Mouse (Mus musculus) forelimb bud, embryonic 11.5 days (tissue): ENCODE results near the gene Rp9.
"Not testable (repeated sequence)": the region's sequence is repeated elsewhere in the genome, so short reads cannot be mapped to it uniquely, and the experiment has no call there.

Experiments
- DNase-seq: peaks from one replicate; pipeline ENCODE4 v3.0.0-alpha.2; 2012; ENCODE audit warnings: low read depth, low spot score

The Rp9 gene

DNA sequence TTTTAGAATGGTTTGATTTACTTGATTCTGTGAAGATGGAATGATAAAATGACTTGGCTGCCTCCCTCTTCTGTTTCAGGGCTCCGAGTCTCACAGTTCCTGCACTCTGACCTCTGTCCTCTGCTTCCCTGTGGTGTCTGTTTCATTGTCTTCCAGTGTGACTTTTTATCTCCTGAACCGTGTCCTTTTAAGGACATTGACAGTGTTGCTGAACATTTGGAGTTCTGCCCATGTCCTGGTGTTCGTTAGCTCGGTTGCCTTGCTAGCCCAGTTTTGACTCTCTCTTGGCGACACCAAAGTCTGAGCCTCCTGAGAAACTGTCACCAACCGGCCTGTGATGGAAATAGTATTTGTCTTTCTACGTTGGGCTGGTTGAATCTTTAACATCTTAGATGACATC, 49.1 kb downstream of the Rp9 start:
- DNase-seq, result no peak

DNA sequence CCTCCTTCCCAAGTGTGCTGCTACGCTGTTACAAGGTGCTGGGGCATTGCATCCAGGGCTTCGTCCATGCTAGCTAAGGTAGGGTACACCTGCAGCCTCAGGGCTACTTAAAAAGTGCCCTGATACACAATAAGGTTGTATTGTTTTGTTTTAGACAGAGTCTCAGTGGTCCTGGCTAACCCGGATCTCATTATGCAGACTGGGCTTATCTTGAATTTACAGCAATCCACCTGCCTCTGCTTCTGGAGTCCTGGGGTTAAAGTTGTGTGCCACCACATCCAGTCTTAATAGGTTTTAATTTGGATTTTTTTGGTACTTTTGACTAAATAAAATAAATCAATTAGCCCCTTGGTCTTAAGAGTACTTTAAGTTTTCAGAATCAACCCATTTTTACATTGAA, 49.7 kb downstream of the Rp9 start:
- DNase-seq, result no peak

DNA sequence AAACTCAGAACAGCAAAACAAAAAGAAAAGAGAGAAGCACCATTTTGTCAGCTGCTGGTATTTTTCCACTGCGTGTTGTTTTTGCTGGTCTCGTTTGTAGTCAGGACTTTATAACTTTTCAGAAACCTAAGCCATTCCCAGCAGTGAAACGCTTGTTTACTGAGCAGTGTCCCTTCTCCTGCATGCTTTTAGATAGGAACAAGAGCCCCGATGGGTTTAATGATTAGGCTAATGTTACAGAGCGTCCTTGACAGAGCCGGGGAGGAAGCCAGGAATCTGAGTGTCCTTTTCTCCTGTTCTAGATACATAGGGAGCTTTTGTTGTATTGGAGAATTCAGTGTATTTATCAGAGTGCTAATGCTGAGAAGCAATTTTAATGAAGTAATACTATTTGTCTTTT, 52.0 kb downstream of the Rp9 start:
- DNase-seq, result no peak

DNA sequence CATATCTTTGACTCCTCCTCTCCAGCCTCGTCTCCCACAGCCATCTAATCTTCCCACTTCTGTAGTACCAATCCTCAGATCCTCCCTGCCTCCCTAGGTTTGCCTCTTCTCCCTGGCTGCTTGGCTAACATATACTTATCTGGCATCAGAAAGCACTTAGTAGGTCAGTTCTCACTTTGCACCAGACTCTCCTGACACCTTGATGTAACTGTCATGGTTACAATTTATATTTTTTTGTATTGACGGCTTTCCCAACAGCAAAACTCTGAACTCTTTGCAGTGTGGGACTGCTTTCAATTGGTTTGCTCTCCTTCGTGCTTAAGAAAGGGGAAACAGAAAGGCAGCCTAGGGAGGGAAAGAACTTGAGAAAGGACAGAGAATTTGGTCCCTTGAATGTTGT, 53.4 kb downstream of the Rp9 start:
- DNase-seq, result no peak

DNA sequence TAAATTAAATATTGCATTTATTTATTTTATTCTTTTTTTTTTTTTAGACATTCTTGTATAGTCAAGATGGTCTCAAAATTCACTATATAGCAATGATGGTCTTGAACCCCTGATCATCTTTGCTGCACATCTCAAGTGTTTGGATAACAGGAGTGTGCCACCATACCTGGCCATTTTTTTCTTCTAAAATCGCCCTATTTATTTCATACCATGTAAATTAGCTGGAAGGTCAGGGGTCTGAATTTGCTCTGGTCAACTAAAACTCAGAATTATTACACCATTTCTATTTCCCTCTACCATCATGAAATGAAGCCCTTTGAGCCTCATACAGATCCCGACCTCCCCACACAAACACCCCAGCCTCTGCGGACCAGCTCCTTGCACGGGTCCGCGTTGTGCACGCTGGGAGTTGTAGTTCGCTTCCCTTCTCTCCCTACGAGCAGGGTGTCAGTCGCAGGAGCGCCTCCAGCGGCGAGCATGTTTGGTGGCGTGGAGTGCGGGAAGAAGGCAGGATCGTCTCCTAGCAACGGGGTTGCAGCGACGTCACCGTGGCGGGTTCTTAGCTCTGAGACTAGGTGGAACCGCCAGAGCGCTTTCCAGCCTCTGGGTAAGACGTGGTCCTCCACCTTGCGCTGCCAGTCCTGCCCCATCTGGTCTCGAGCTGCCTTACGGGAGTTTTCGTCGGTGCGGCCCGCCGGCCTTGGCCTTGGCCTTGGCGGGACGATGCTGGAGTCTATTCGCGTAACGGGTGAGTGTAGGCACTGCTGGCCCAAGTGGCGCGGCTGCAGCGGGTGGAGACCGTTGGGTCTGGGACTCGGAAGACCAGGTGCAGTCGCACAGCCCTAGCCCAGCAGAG, 58.3 kb downstream of the Rp9 start, which contains the start of gene 9530077C05Rik:
Gene 9530077C05Rik, plus strand, starts transcription at position 512 of the 856 bp plus-strand sequence.
- peak; percentile 97 for DNase-seq

DNA sequence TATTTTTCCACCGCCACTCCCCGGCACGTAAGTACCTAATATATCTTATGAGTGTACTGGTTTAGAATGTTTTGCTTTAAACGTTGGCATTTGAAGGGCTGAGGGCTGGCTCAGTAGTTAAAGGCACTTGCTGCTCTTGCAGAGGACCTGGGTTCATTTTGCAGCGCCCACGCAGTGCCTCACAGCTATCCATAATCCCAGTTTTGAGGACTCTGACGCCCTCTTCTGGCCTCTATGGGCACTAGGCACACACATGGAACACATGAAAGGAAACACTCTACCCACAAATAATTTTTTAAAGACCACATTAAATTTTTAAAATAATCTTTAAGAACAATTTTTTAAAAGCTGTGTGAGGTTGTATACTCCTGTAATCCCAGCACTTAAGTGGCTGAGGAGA, 60.0 kb downstream of the Rp9 start:
- no peak for DNase-seq

DNA sequence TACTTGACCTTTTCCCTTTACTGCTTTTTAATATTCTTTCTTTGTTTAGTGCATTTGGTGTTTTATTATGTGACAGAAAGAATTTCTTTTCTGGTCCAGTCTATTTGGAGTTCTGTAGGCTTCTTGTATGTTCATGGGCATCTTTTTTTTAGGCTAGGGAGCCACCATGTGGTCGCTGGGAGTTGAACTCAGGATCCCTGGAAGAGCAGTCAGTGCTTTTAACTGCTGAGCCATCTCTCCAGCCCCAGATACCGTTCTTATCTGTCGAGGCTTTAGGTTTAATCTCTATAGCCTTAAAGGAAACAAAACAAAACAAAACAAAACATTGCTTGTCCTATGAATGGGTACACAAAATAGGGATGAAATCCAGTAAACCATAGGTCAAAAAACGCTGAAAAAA, 61.2 kb downstream of the Rp9 start:
- not testable (repeated sequence) for DNase-seq

DNA sequence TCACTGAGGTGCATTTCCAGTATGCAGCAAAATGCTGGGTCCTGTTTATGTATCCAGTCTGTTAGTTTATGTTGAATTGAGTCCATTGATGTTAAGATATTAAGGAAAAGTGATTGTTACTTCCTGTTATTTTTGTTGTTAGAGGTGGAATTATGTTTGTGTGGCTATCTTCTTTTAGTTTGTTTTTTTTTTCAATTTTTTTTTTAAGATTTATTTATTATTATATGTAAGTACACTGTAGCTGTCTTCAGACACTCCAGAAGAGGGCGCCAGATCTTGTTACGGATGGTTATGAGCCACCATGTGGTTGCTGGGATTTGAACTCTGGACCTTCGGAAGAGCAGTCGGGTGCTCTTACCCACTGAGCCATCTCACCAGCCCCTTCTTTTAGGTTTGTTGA, 61.9 kb downstream of the Rp9 start:
- DNase-seq, result not testable (repeated sequence)

DNA sequence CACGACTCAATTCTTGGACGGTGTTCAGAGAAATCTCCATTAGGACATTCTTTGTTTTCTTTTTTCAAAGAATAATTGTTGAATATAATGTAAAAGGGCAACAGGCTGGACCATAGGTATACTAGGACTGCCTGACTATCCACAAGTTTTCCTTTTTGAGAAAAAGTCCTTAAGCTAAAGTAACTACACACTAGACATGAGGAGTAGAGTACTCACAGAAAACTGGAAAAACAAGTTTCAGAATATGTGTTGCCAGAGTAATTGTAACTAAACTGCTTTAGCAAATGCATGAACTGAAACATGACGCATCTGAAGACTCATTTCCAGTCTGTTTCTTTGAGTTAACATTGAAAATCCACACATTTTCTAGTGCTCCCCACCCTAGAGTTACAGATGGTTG, 64.1 kb downstream of the Rp9 start:
- no peak for DNase-seq

DNA sequence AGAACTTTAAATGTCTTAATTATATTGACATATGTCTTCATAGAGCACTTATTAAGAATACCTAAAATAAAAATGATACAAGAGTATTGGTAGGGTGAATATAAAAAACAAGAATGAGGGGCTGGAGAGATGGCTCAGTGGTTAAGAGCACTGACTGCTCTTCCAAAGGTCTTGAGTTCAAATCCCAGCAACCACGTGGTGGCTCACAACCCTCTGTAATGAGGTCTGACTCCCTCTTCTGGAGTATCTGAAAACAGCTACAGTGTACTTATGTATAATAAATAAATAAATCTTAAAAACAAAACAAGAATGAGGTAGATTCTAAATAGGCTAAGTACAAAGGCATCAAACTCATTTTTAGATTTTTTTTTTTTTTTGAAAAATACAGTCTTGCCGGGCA, 66.0 kb downstream of the Rp9 start:
- not testable (repeated sequence) for DNase-seq

DNA sequence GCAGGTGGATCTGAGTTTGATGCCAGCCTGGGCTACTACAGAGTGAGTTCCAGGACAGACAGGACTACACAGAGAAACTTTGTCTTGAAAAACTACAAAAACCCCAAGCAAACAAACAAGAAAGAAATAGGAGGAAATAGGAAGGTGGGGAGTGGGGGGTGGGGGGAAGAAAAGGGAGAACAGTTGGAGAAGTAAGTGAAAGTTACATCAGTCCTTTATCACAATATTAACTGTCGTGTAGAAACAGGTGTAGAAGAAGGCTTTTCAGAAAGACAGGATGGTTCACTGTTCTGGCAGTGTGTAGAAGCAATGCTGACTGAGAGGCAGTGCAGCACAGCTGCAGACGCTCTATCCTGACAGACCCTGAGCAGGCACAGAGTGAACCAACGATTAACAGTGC, 66.6 kb downstream of the Rp9 start:
- DNase-seq, result no peak

DNA sequence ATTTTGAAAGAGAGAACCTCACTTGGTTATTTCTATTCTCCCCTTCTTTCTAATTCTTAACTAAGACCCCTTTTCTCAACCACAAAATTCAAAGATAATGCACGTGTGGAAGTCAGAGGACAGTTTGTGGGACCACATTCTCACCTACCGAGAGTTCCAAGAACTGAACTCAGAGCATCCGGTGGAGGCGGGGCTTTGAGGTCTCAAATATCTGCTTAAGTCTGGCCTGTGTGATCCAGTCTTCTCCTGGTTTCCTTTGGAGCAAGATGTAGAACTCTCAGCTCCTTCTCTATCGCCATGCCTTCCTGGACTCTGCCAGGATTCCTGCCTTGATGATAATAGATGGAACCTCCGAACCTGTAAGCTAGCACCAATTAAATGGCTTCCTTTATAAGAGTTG, 67.5 kb downstream of the Rp9 start:
- no peak for DNase-seq

DNA sequence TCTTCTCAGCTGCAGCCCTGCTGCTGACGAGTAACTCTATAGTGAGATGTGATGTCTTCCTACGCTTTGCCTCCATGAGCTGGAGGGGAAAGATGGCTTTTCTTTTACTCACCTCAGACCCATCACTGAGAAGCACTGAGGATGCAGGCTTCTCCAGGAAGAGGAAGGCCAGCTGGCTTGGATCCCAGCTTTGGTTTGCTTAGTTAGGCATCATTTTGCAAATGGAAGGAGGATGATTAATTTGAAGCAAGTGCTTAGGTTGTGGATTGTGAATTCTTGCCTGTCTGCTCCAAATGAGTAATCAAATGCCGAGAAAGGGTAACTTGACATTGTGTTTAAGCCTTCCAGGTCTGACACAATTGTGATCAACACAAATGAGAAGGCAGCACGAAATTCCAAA, 70.5 kb downstream of the Rp9 start:
- no peak for DNase-seq

DNA sequence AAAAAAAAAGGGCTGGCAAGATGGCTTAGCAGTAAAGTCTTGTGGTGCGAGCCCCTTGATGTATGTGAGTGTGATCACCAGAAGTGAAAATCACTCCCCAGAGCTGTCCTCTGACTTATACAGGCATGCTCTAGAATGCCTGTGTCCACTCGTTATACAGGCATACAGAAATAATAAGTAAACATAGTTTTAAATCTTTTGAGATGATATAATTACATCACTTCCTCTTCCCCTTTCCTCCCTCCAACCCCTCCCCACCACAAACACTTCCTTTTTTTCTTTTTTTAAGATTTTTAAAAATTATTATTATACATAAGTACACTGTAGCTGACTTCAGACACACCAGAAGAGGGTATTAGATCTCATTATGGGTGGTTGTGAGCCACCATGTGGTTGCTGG, 74.8 kb downstream of the Rp9 start:
- no peak for DNase-seq

DNA sequence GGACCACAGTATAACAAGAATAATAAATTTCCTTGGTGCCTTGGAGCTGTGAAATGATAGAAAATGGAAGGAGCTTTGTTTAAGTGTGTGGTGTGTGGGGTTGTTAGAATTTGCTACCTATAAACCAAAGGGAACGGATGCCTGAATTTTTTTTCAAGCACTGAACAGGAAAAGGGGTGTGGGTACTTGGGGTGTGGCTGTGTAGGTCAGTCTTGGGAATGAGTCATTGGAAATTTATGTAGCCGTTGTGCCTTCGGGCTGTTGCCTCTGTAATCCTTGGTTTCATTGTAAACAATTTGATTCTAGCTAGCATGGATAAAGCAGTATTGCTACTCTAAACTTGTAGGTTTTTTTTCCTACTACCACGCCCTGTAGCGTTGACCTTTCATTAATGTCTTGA, 79.2 kb downstream of the Rp9 start:
- DNase-seq, result no peak

DNA sequence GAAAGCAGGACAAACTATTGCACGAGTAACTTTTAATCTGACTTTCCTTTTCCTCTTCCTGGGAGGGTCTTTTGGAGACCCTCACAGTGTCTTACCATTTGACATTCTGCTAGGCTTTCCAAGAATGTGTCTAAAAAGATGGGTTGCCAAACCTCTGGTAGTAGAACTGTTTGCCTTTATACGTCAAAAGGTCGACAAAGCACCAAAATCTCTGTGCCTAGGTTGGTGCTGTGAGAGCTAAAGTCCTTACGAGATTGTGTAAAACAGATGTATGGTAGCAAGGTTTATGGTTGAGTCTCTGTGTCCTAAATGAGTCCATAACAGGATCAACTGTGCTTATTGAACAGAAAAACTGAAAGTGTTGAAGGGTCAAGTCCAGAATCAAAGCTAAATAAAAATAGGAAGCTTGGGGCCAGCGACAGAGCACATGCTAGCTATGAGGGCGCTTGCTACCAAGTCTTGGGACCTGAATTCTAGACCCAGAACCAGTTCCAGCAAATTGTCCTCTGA, 79.8 kb downstream of the Rp9 start:
- no peak for DNase-seq

DNA sequence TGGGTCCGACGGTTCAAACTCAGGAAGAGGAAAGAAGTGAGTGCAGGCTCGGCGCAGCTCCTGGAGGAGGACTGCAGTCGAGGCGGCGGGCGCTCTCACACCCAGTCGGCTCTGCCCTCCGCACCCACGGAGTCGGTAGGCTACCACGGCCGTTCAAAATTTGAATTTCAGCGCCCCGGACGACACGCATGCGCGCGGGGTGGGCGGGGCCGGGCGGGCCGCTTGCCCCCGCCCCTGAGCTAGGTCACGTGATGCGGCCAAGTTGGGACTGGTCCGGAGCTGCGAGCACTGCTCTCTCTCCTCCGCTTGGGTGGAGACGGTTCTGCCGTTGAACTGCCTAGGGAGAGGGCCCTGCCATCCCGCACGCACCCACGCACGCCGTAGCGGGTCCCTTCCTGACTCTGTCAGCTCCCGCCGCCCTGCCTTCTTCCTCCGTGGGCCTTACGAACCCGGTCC, 80.5 kb downstream of the Rp9 start, which contains the start of gene Anln:
Gene Anln, minus strand, starts transcription at position 168 of the 456 bp plus-strand sequence.
- DNase-seq, result peak; percentile 94

DNA sequence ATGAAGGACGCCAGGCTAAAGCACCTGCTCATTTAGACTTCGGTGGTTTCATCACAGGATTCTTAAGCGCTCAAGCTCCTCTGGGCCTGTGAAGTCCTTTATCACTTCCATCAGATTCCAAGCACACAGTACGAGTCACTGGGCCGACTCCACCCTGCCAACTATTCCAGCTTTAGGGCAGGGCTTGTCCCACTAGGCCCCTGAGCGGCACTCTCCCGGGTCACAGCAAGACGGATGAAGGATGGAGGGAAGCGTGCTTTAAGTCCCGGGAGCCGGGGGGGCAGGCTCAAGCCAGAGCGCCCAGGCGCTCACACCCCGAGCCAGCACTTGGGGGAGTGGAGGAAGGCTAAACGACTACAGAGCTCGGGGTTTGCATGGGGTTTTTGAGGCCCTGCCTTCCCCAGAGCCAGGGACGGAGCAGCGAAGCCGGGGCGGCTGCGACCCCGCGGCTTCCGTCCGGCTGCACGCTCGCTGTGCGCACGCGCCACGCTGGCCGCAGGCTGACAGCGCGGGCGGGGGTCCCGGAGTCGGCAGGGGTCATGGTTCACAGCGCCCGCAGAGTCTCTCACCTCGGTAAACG, 81.1 kb downstream of the Rp9 start:
- no peak for DNase-seq

DNA sequence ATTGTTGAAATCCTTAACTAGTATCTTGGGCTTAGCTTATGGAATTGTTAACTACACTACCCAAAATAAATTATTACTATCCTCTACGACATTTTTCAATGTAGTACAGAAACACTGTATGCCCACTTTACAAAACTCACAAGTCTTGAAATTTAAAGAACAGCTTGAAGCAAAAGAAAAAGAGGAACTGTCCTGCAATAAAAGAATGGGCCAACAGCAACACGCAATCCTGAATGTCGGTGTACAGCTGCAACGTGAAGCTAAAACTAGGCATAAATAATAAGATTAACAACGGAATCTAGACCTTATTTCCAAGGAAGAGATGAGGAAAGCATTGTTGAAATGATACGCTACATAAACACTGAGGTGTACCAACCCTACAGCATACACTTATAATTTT, 81.6 kb downstream of the Rp9 start:
- no peak for DNase-seq

DNA sequence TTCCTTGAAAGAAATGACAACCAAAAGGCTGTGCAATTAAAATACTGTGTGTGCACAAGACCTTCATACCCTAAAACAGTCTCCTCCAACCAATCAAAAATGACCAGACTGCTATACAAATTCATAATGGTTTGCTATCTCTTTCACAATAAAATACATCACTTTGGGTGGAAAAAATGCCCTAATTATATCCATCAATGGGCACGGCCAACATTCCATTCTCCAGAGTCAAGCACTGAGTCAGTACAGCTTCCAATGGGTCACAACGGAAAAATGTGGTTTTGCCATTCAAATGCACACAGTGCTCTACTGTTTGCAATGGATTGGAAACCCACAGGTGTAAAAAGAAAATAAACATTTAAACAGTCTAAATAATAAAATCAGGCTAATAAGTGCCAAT, 83.7 kb downstream of the Rp9 start:
- no peak for DNase-seq

DNA sequence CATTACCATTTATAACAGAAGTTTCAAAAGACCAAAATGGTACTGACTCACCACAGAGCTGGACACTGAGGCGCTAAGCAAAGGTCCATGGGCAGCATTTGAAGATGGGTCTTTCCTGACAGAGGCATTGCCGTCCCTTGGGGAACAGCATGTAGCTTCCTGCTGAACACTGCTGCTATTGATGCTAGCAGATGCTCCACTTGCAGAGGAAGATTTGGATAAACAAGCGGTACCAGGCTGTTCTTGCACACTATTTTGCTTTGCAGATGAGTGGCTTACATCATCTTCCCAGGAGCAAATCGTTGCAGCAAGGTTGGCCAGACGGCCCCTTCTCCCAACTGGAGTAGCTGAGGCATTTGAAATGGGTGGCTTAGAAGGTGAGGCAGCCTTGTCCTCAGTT, 93.5 kb downstream of the Rp9 start:
- no peak for DNase-seq

DNA sequence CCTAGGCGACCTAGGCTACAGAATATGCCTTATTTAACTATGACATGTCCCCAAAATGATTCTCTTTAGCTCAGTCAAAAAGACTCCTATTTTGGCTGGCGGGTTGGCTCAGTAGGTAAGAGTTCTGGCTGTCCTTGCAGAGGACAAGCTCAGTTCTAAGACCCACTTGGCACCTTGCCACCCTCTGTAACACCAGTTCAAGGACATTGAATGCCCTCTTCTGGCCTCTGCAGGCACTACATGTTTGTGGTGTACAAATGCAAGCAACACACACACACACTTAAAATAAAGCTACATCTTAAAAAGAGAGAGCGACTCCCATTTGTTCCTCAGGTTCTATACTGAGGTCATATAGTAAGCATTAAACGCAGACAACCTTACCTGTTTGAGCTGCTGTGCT, 96.8 kb downstream of the Rp9 start:
- DNase-seq, result no peak

DNA sequence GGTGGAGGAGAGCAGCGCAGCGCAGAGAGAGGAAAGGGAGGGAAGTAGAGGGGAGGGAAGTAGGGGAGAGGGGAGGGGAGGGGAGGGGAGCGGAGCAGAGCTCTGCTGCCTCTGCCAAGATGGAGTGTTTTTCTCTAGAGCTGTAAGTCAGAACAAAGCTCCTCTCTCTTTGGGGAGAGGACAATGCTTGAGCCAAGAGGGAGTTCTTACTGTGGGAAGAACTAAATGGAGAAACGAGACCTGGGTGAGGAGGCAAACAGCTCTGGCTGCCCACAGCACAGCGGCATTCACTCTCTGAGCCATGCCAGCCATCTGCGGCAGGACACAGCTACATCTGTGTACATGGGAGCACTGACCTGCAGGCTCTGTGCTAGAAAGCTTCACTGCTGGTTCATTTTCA, 101.5 kb downstream of the Rp9 start:
- no peak for DNase-seq
